Mouse (Mus musculus): ENCODE results near the gene Olfr894.

DNA sequence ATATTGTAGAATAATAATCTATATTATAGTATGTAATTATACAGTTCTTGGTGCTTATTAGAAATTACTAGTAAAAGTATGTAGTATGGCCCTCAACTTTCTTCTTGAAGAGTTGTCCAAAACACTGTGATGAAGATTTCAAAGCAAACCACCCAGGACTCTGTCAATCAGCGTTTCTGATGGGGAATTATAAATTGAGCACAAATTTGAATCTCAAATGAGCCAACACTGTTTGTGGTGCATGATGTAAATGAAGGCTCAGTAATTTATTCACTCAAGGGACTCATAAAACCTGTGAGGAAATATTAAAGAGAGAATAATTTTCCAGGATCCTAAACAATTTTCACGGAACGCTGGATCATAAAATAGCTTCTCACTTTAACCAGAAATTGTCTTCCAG lies 9.8 kb upstream of the Olfr894 start, which contains the start of gene Olfr893:
- TF ChIP-seq POLR2A (IDR thresholded peaks at IDR 0.05; ENCODE audit: borderline replicate concordance, extremely low read depth, low read depth, low read length) = no peak
- TF ChIP-seq CTCF (IDR thresholded peaks at IDR 0.05; ENCODE audit: insufficient read depth, low read length) = no peak
